Mouse (Mus musculus): ENCODE measurements around the gene Plekha7. TPM values are rescaled to one million over a fixed set of nuclear protein-coding genes. Genes with fewer than 3 reads are reported as not detected.

Gene Plekha7
- polyA plus RNA-seq, 1 experiment: 4.8 TPM

- 64% methylated on average over 1 of the region's 1 CpGs for WGBS
- Histone ChIP-seq H3K27ac (ENCODE audit: control insufficient read depth, insufficient read depth, low read depth, low read length, poor library complexity) (no peak overlapping the region), H3K4me1 (ENCODE audit: control insufficient read depth, insufficient read depth, low read length) (no peaks in the 10 kb centered on the region), H3K4me3 (replicated peaks; ENCODE audit: control insufficient read depth, low read depth, low read length) (no peak overlapping the region)
- TF ChIP-seq CTCF (IDR thresholded peaks at IDR 0.05; ENCODE audit: control insufficient read depth, insufficient read depth, low read length) (no peak), POLR2A (IDR thresholded peaks at IDR 0.05; ENCODE audit: borderline replicate concordance, control insufficient read depth, low read depth, low read length) (no peak)
These were observed 107.2 kb downstream of the Plekha7 start for GRCm38 (mm10) chr7:116200951-116201351.

GRCm38 (mm10) chr7:116200544-116200943 is 107.6 kb downstream of the Plekha7 start:
- TF ChIP-seq CTCF (IDR thresholded peaks at IDR 0.05; ENCODE audit: control insufficient read depth, insufficient read depth, low read length) (no peak), POLR2A (IDR thresholded peaks at IDR 0.05; ENCODE audit: borderline replicate concordance, control insufficient read depth, low read depth, low read length) (no peak)
- no peak overlapping the region for H3K27ac ChIP-seq (ENCODE audit: control insufficient read depth, insufficient read depth, low read depth, low read length, poor library complexity)
- 44% methylated on average over 2 of the region's 2 CpGs for WGBS
- H3K4me1 ChIP-seq (ENCODE audit: control insufficient read depth, insufficient read depth, low read length): no peaks in the 10 kb centered on the region
- H3K4me3 ChIP-seq (replicated peaks; ENCODE audit: control insufficient read depth, low read depth, low read length): no peak overlapping the region

DNA sequence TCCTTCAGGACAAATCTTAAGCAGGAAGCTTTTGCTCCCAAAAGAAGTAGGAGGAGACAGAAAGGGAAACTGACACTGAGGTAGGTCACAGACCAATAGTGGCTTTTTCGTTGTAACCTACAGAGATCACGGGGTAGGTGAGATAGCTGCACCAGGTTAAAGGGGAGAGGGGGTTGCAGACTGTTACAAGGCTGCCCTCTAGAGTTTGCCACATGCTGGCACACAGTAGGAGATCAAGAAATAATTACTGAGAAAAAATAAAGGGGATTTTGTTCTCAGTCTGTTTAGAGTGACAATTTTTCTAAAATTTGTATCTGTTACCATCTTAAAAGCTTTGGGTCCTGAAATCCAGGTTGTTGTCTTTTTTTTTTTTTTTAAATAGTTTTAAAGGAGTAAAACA is 109.3 kb downstream of the Plekha7 start:
- 43% methylated on average over 2 of the region's 2 CpGs for WGBS

GRCm38 (mm10) chr7:116198407-116198806 is 109.8 kb downstream of the Plekha7 start:
- no peaks in the 10 kb centered on the region for H3K4me1 ChIP-seq (ENCODE audit: control insufficient read depth, insufficient read depth, low read length)
- no peak overlapping the region for H3K4me3 ChIP-seq (replicated peaks; ENCODE audit: control insufficient read depth, low read depth, low read length)
- TF ChIP-seq CTCF (IDR thresholded peaks at IDR 0.05; ENCODE audit: control insufficient read depth, insufficient read depth, low read length) (no peak), POLR2A (IDR thresholded peaks at IDR 0.05; ENCODE audit: borderline replicate concordance, control insufficient read depth, low read depth, low read length) (no peak)
- H3K27ac ChIP-seq (ENCODE audit: control insufficient read depth, insufficient read depth, low read depth, low read length, poor library complexity): no peak overlapping the region
- 22% methylated on average over 7 of the region's 7 CpGs for WGBS

More for the DNA sequence above, 109.3 kb downstream of the Plekha7 start:
- no peak for TF ChIP-seq POLR2A (IDR thresholded peaks at IDR 0.05; ENCODE audit: borderline replicate concordance, control insufficient read depth, low read depth, low read length)
- TF ChIP-seq CTCF (IDR thresholded peaks at IDR 0.05; ENCODE audit: control insufficient read depth, insufficient read depth, low read length): no peak
- Histone ChIP-seq H3K27ac (ENCODE audit: control insufficient read depth, insufficient read depth, low read depth, low read length, poor library complexity) (no peak overlapping the region), H3K4me3 (replicated peaks; ENCODE audit: control insufficient read depth, low read depth, low read length) (no peak overlapping the region), H3K4me1 (ENCODE audit: control insufficient read depth, insufficient read depth, low read length) (no peaks in the 10 kb centered on the region)

DNA sequence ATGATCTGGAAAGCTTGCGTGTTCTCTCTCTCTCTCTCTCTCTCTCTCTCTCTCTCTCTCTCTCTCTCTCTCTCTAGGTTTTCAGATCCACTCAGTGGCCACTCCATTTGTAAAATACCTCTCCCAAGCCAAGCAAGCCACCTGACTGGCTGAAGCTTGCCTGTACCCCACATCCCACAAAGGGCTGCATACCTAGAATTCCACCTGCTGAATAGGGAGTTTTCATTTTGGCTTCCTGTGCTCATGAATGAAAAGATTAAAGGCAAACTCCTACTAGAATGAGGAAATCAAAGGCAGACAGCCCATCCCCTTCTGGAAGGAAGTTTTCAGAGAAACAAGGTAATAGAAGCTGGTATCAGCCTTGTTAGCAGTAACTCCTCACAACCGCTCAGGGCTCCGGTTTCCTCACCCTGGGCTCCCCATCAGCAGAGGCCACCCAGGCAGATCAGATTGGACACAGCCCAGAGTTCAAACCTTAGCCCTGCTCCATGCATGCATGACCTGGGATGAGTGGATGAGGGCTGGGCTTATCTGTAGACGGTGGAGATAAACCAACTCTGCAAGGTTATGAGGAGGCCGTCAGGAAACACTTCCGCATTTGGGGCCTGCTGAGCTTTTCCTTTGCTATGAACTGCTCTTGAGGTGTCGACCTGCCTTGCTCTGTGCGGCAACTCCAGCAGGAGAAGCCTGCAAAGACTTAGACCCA is 111.0 kb downstream of the Plekha7 start:
- Histone ChIP-seq H3K4me3 (replicated peaks; ENCODE audit: control insufficient read depth, low read depth, low read length) (no peak overlapping the region), H3K4me1 (ENCODE audit: control insufficient read depth, insufficient read depth, low read length) (no peaks in the 10 kb centered on the region), H3K27ac (ENCODE audit: control insufficient read depth, insufficient read depth, low read depth, low read length, poor library complexity) (no peak overlapping the region)
- no peak for TF ChIP-seq POLR2A (IDR thresholded peaks at IDR 0.05; ENCODE audit: borderline replicate concordance, control insufficient read depth, low read depth, low read length)
- no peak for TF ChIP-seq CTCF (IDR thresholded peaks at IDR 0.05; ENCODE audit: control insufficient read depth, insufficient read depth, low read length)
- WGBS: 77% methylated on average over 8 of the region's 8 CpGs

DNA sequence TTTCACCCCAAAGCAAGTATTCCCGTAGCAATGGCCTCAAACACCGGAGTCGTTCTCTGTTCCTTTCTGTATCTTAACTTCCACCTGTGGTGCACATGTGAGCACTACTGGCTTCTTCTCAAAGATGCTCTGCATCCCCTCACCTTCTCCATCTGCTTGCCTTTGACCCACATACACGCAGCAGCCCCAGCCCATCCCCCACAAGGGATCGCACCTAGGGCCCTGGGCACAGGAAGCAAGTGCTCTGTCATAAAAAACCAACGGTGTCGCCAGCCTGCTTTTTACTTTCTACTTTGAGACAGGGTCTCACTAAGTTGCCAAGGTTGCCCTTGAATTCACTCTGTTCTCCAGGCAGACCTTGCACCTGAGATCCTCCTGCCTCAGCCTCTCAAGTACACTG is 113.2 kb downstream of the Plekha7 start:
- Histone ChIP-seq H3K4me1 (ENCODE audit: control insufficient read depth, insufficient read depth, low read length) (no peaks in the 10 kb centered on the region), H3K27ac (ENCODE audit: control insufficient read depth, insufficient read depth, low read depth, low read length, poor library complexity) (no peak overlapping the region), H3K4me3 (replicated peaks; ENCODE audit: control insufficient read depth, low read depth, low read length) (no peak overlapping the region)
- 55% methylated on average over 7 of the region's 7 CpGs for WGBS
- no peak for TF ChIP-seq CTCF (IDR thresholded peaks at IDR 0.05; ENCODE audit: control insufficient read depth, insufficient read depth, low read length)
- TF ChIP-seq POLR2A (IDR thresholded peaks at IDR 0.05; ENCODE audit: borderline replicate concordance, control insufficient read depth, low read depth, low read length): no peak

DNA sequence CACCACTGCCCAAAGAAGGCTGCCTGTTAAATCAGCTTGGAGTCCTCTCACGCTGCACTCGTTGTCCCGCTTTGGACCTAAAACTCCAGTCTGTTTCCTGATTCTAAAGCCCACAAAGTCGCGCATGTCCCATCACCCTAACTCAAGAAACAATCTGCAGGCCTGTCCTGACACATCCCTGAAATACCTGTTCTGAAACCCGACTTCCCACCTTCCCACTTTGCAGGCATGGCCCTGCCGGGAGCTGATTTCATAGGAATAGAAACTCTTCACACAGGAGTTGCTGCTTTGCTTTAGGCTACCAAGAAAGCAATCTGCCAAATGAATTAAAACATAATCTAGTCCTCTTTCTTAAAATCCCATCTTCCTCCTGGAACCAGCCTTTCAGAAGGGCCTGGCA is 115.2 kb downstream of the Plekha7 start:
- TF ChIP-seq POLR2A (IDR thresholded peaks at IDR 0.05; ENCODE audit: borderline replicate concordance, control insufficient read depth, low read depth, low read length) (no peak), CTCF (IDR thresholded peaks at IDR 0.05; ENCODE audit: control insufficient read depth, insufficient read depth, low read length) (no peak)
- Histone ChIP-seq H3K27ac (ENCODE audit: control insufficient read depth, insufficient read depth, low read depth, low read length, poor library complexity) (no peak overlapping the region), H3K4me1 (ENCODE audit: control insufficient read depth, insufficient read depth, low read length) (no peaks in the 10 kb centered on the region), H3K4me3 (replicated peaks; ENCODE audit: control insufficient read depth, low read depth, low read length) (no peak overlapping the region)
- WGBS: 80% methylated on average over 7 of the region's 7 CpGs

DNA sequence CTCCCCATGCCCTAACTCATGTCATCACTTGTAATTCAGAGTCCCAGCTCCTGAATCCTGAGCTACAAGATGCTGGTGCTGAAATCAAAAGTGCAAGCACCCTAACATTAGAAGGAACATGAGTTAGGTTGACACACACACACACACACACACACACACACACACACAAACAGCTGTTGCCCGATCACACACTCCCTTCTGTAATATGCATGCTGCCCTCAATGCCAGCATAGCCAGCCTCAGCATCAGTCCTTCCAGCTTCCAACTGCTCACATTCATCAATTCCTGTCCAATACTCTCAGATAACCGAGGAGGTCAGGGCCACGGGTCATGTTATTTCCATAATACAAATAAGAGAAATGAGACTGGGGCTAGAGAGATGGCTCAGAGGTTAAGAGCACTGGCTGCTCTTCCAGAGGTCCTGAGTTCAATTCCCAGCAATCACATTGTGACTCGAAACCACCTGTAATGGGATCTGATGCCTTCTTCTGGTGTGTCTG is 116.0 kb downstream of the Plekha7 start:
- Histone ChIP-seq H3K4me3 (replicated peaks; ENCODE audit: control insufficient read depth, low read depth, low read length) (no peak overlapping the region), H3K4me1 (ENCODE audit: control insufficient read depth, insufficient read depth, low read length) (no peaks in the 10 kb centered on the region), H3K27ac (ENCODE audit: control insufficient read depth, insufficient read depth, low read depth, low read length, poor library complexity) (no peak overlapping the region)
- TF ChIP-seq CTCF (IDR thresholded peaks at IDR 0.05; ENCODE audit: control insufficient read depth, insufficient read depth, low read length) (no peak), POLR2A (IDR thresholded peaks at IDR 0.05; ENCODE audit: borderline replicate concordance, control insufficient read depth, low read depth, low read length) (no peak)
- 68% methylated on average over 4 of the region's 4 CpGs for WGBS

Data from bone marrow, adult 2 months (tissue).